Mouse (Mus musculus): Measurements from ENCODE around the gene Rac3. TPM values are rescaled to one million over a fixed set of nuclear protein-coding genes. Genes with fewer than 3 reads are reported as not detected.
"Not testable (repeated sequence)": the region's sequence is repeated elsewhere in the genome, so short reads cannot be mapped to it uniquely, and the experiment has no call there.

Gene Rac3
- total RNA-seq, 2 experiments from 2014 or later, result 39.4 to 41.0 TPM

DNA sequence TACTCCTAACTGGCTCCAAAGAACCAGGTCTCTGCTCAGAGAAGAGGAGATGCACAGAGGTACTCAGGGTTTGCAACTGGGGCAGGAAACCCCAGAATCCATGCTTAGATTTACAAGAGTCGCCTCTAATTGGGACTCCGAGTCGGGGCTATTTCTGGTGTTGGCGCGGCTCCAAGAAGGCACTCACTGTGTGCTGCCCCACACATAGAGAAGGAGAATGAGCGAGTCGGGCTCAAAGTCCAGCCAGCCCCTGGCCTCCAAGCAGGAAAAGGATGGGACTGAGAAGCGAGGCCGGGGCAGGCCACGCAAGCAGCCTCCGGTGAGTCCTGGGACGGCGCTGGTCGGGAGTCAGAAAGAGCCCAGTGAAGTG is 41.4 kb downstream of the Rac3 start, which contains the start of gene Hmga1b:
Gene Hmga1b (plus strand): TSS at position 123 of the 370 bp plus-strand sequence.
- intact Hi-C loops (cut with DNase I); DNase-seq (ENCODE audit: low spot score in 2 of 2): not testable (repeated sequence)

DNA sequence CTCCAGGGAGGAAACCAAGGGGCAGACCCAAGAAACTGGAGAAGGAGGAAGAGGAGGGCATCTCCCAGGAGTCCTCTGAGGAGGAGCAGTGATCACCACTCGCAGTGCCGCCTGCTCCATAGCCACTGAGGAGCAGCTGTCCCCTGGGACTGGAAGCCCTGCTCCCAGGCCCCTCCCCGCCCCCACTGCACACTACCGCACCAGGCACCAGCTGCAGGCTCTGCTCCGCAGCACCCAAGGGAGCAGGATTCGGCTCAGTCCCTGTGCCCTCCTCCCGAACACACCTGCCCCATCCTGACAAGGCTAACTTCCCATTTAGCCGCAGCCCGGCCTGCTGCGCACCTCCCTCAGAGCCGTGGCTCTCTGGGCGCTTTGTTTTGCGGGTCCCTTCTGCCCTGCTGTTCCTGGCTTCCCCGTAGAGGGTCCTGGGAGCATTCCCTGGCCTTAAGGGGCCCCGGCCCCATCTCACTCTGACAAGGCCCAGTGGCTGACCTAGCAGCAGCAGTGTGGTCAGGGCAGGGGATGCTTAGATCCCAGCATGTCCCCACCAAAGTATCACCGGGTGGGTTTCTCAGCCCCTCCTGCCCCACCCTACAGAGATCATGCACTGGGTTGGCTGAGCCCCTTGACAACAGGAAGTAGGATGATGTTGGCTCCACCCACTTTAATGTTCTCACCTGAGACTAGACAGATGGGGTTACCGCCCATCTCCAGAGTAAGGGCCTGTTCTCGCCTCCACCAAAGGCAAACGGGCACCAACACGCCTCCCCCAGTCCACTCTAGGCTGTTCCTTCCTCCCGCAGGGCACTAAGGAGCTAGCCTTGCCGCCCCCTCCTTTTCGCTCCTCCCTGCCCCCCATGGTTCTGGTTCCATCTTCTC is 42.1 kb downstream of the Rac3 start:
- intact Hi-C loops (cut with DNase I); DNase-seq (ENCODE audit: low spot score in 2 of 2): not testable (repeated sequence)

DNA sequence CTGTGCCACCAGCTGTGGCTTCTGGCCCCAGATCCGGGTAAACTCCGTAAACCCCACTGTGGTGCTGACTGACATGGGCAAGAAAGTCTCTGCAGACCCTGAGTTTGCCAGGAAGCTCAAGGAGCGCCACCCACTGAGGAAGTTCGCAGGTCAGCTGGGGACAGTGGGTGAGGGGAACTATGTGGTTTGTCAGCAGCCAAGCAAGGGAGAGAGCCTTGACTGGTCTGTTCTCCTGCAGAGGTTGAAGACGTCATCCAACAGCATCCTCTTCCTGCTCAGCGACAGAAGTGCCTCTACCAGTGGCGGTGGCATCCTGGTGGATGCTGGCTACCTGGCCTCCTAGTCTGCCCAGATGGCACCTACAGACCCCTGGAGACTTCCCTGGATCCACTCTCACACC is 45.8 kb downstream of the Rac3 start:
- intact Hi-C loops (cut with DNase I); DNase-seq (ENCODE audit: low spot score in 2 of 2): not testable (repeated sequence)

DNA sequence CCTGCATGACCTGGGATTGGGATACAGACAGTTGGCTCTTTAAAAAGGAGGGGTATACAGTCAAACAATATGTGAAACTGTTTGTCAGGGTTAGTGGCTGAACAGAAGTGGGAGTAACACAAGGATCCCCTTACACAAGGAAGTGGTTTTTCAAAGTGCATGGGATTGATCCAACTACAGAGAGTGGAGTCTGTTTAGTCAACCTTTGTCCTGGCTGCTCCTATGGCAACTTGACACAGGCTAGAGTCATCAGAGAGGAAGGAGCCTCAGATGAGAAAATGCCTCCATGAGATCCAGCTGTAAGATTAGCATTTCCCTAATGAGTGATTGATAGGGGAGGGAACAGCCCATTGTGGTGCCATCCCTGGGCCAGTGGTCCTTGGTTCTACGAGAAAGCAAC is 46.9 kb downstream of the Rac3 start:
- intact Hi-C loops (cut with DNase I), result no loop called here
- no peak for DNase-seq (ENCODE audit: low spot score in 2 of 2)

DNA sequence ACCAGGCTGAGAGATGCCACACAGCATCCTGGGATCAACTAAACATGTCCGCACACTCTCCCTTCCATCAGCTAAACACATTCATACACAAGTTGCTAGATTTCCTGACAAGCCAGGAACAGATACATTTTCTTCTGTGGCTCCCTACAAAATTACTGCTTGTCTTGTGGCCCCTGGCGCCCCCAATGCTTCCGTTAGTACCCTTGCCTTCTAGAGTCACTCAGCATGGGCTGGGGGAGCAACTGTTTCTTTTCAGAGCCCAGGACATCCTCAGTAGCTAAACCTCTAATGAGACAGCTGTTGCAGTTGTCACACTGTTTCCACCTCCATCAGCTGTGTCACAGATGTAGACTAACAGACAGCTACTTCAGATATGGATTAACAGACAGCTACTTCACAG is 51.5 kb downstream of the Rac3 start:
- DNase-seq (ENCODE audit: low spot score in 2 of 2), result no peak
- intact Hi-C loops (cut with DNase I), result no loop called here

Other genes with a start within 250 kb of the Rac3 start
- gene Mrpl12, start 236.9 kb upstream of the Rac3 start, total RNA-seq (2021), result 10 to 100 TPM; 72.6 to 75.2 TPM
- 10 to 100 TPM; 18.4 to 20.5 TPM for gene Slc25a10, start 229.6 kb upstream of the Rac3 start, total RNA-seq (2021)
- not detected for gene Gcgr, start 190.8 kb upstream of the Rac3 start, total RNA-seq (2021)
- 10 to 100 TPM; 88.2 to 93.6 TPM for gene Mcrip1, start 171.7 kb upstream of the Rac3 start, total RNA-seq (2021)
- not detected for gene Ppp1r27, start 170.3 kb upstream of the Rac3 start, total RNA-seq (2021)
- 100 to 1,000 TPM; 125 to 127 TPM for gene P4hb, start 148.2 kb upstream of the Rac3 start, total RNA-seq (2021)
- gene Arhgdia, start 139.8 kb upstream of the Rac3 start, total RNA-seq (2021), result 100 to 1,000 TPM; 340 to 344 TPM
- 10 to 100 TPM; 59.9 to 61.2 TPM for gene Alyref, start 123.1 kb upstream of the Rac3 start, total RNA-seq (2021)
- gene Anapc11, start 123.0 kb upstream of the Rac3 start, total RNA-seq (2021), result 10 to 100 TPM; 93.2 to 94.8 TPM
- gene Npb, start 113.0 kb upstream of the Rac3 start, total RNA-seq (2021), result not detected
- gene Pcyt2, start 103.5 kb upstream of the Rac3 start, total RNA-seq (2021), result 100 to 1,000 TPM; 120 to 141 TPM
- 10 to 100 TPM; 37.8 TPM for gene Sirt7, start 96.2 kb upstream of the Rac3 start, total RNA-seq (2021)
- 10 to 100 TPM; 91.5 to 98.4 TPM for gene Mafg, start 87.9 kb upstream of the Rac3 start, total RNA-seq (2021)
- gene Pycr1, start 77.7 kb upstream of the Rac3 start, total RNA-seq (2021), result 1 to 10 TPM; 1.4 to 2.1 TPM
- 1 to 10 TPM; 7.4 to 8.6 TPM for gene Myadml2, start 73.3 kb upstream of the Rac3 start, total RNA-seq (2021)
- 1 to 10 TPM; 4.1 to 4.7 TPM for gene Notum, start 60.3 kb upstream of the Rac3 start, total RNA-seq (2021)
- 10 to 100 TPM; 51.2 to 53.1 TPM for gene Aspscr1, start 48.5 kb upstream of the Rac3 start, total RNA-seq (2021)
- gene Cenpx, start 7.7 kb upstream of the Rac3 start, total RNA-seq (2021), result 10 to 100 TPM; 18.0 to 22.7 TPM
- gene Lrrc45, start 7.5 kb upstream of the Rac3 start, total RNA-seq (2021), result 10 to 100 TPM; 50.4 to 60.0 TPM
- 1 to 10 TPM; 6.1 to 7.4 TPM for gene Dcxr, start 5.8 kb downstream of the Rac3 start, total RNA-seq (2021)
- gene Cbr2, start 10.6 kb downstream of the Rac3 start, total RNA-seq (2021), result 1 to 10 TPM; 2.6 to 3.7 TPM
- 10 to 100 TPM; 29.3 to 33.1 TPM for gene Hmga1b, start 41.3 kb downstream of the Rac3 start, total RNA-seq (2021)
- gene Rfng, start 62.7 kb downstream of the Rac3 start, total RNA-seq (2021), result 10 to 100 TPM; 62.9 to 63.3 TPM
- 100 to 1,000 TPM; 139 to 143 TPM for gene Gps1, start 62.8 kb downstream of the Rac3 start, total RNA-seq (2021)
- gene Dus1l, start 74.9 kb downstream of the Rac3 start, total RNA-seq (2021), result 10 to 100 TPM; 40.0 to 42.8 TPM
- gene Fasn, start 103.1 kb downstream of the Rac3 start, total RNA-seq (2021), result 100 to 1,000 TPM; 168 to 171 TPM
- 1 to 10 TPM; 6.7 to 8.0 TPM for gene Ccdc57, start 211.4 kb downstream of the Rac3 start, total RNA-seq (2021)
- 1 to 10 TPM; 4.4 to 4.6 TPM for gene Slc16a3, start 227.0 kb downstream of the Rac3 start, total RNA-seq (2021)

All from left cerebral cortex, postnatal 25 days (tissue).